Mouse (Mus musculus): Measurements from ENCODE around the gene Klhl41. TPM values are rescaled to one million over a fixed set of nuclear protein-coding genes. Genes with fewer than 3 reads are reported as not detected.

Gene Klhl41
- total RNA-seq (2023), result 1 to 10 TPM; 1.5 to 1.8 TPM

GRCm38 (mm10) chr2:69669853-69670252 lies at the start of gene Klhl41:
Klhl41 (plus strand) TSS chr2:69670120.

DNA sequence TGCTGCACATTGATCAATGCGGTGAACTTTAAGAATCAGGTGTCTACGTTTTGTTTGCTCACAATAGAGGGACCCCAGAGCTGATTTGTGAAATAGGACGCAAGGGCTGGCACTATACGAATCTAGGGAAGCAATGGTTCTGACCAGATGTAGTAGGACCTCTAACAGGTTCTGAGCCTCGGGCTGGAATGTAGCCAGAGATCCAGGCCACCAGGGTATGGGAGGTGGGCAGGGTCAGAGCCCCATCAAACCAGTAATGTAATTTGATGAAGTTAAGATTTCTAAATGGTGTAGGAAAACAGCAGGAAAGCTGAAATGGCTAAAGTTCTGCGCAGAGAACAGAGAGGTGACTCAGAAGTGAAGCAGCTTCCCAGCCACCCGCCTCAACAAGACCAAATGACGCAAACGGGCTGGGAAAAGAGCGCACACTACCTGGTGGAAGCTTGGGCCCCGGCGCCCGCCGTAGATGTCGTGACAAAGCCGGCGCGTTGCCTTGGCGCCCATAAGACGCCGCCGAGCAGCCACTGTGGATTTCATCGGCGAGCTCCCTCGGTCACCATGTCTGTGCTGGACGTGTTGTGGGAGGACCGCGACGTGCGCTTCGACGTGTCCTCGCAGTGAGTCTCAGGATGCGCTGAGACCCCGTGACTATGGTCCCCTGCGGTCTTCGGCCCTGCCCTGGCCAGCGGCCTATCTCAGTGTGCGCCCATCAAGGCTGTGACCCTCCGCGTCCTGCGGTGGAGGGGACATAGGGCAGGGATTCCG lies 23.0 kb upstream of the Klhl41 start, which contains the start of gene Bbs5:
Gene Bbs5, plus strand, starts transcription at position 446 of the 765 bp plus-strand sequence.

GRCm38 (mm10) chr2:69712981-69713625 lies 43.2 kb downstream of the Klhl41 start, which contains the start of gene Fastkd1:
Fastkd1 (minus strand) TSS chr2:69713516.

DNA sequence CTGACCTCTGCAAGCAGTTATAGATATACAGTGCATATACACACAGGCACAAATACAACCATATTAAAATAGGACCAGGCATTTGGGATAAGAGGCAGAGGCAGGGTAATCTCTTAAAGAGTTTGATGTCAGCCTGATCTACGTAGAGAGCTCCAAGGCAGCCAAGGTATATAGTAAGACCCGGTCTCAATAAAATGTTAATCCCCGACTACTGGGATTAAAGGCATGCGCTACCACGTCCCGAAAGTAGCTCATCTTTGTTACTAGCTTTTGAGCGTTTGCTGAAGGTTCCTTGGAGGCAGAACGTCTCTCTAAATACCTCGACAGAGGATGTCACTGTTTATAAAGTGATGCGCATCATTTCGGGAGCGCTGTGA lies 52.3 kb downstream of the Klhl41 start, which contains the start of gene Ppig:
Gene Ppig, plus strand, starts transcription at position 273 of the 377 bp plus-strand sequence.

Other genes starting within 250 kb of the Klhl41 start
- under 1 TPM; 0.08 to 0.12 TPM for gene Lrp2, start 84.1 kb upstream of the Klhl41 start, total RNA-seq (2023)
- gene Bbs5, start 22.9 kb upstream of the Klhl41 start, total RNA-seq (2023), result 1 to 10 TPM; 2.6 to 2.7 TPM
- 10 to 100 TPM; 15.7 to 16.9 TPM for gene Fastkd1, start 43.4 kb downstream of the Klhl41 start, total RNA-seq (2023)
- 10 to 100 TPM; 75.7 to 89.1 TPM for gene Ppig, start 52.4 kb downstream of the Klhl41 start, total RNA-seq (2023)
- gene Ccdc173, start 119.5 kb downstream of the Klhl41 start, total RNA-seq (2023), result under 1 TPM; 0.27 to 0.89 TPM
- gene Phospho2, start 119.5 kb downstream of the Klhl41 start, total RNA-seq (2023), result 10 to 100 TPM; 18.4 to 23.1 TPM
- under 1 TPM; 0.34 to 0.36 TPM for gene Klhl23, start 151.8 kb downstream of the Klhl41 start, total RNA-seq (2023)
- 100 to 1,000 TPM; 116 to 124 TPM for gene Ssb, start 191.4 kb downstream of the Klhl41 start, total RNA-seq (2023)
- gene Mettl5, start 215.5 kb downstream of the Klhl41 start, total RNA-seq (2023), result 10 to 100 TPM; 11.6 to 13.5 TPM
- 10 to 100 TPM; 58.4 to 59.7 TPM for gene Ubr3, start 227.1 kb downstream of the Klhl41 start, total RNA-seq (2023)

All from monocyte, adult 59 days (primary cell).